Mouse (Mus musculus) cortical plate, adult 2 months (tissue): ENCODE data around the gene Grin3b. TPM values are rescaled to one million over a fixed set of nuclear protein-coding genes. Genes with fewer than 3 reads are reported as not detected.

Experiments used
- H3K27ac ChIP-seq: fragments of 200-500 bp; 2 replicates; pipeline ENCODE4 v1.5.1; 2012; ENCODE audit warnings: low read length, control low read depth, inconsistent platforms; ENCODE audit not compliant: insufficient read depth
- H3K4me1 ChIP-seq: fragments of 200-500 bp; 2 replicates; pipeline ENCODE4 v1.6.1; 2011; ENCODE audit warnings: low read length; ENCODE audit not compliant: control insufficient read depth, insufficient read depth
- H3K4me3 ChIP-seq: fragments of 200-500 bp; 2 replicates; pipeline ENCODE4 v1.5.1; 2011; ENCODE audit warnings: mild to moderate bottlenecking, low read length, control low read depth; ENCODE audit not compliant: insufficient read depth
- CTCF ChIP-seq: fragments of 200-500 bp; IDR thresholded peaks from 2 replicates; pipeline ENCODE4 v1.5.1; 2011; ENCODE audit warnings: mild to moderate bottlenecking, control low read depth, low read length; ENCODE audit not compliant: insufficient read depth; ENCODE audit errors: extremely low read depth
- POLR2A ChIP-seq: fragments of 200-500 bp; IDR thresholded peaks from 2 replicates; pipeline ENCODE4 v1.6.1; 2011; ENCODE audit warnings: mild to moderate bottlenecking, low read length, control low read depth; ENCODE audit not compliant: insufficient read depth; ENCODE audit errors: extremely low read depth
- polyA plus RNA-seq: library from polyadenylated mRNA; depleted of rRNA; stranded (reverse); fragments of >200 nt; gene quantifications from 2 replicates; pipeline ENCODE4 v1.2.3, GENCODE M21; 2012

Gene Grin3b
- polyA plus RNA-seq, 1 experiment, result 0.21 TPM

DNA sequence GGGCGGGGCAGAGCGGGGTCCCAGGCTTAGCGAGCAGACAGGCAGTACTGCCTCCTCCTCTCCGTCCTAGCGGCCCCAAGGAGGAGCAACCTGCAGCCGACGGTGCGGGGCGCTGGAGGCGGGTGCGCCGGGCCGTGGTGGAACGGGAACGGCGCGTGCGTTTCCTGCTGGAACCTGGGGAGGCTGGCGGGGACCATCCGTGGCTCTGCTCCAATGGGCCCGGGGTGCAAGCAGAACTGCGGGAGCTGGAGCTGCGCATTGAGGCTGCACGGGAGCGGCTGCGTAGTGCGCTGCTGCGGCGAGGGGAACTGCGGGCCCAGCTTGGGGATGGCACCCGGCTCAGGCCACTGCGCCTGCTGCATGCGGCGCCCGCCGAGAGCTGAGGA, 6.2 kb downstream of the Grin3b start:
- H3K4me1 ChIP-seq, result no peaks in the 10 kb centered on the region
- no peak for TF ChIP-seq POLR2A
- no peak for TF ChIP-seq CTCF
- no peak overlapping the region for H3K4me3 ChIP-seq
- H3K27ac ChIP-seq, result no peak overlapping the region

DNA sequence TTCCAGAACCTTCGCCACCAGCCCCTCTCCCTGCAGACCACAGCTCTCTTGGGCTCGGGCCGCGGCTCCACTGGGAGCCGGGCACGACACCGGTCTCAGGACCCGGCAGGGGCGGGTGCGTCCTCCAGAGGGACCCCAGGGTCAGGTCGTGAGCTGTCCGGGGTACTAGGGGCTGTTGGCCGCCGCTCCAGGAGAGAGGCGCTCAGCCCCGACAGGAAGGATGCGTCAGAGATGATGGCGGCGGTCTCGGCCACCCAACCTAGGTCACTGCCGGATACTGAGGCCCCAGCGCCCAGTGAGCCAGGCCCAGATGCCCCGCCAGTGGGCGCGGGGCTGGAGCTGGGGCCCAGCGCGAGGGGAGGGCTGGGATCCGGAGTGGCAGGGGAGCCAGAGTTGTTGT, 6.8 kb downstream of the Grin3b start:
- Histone ChIP-seq H3K4me3 (no peak overlapping the region), H3K27ac (no peak overlapping the region), H3K4me1 (peaks cover under 1% of the 10 kb centered on the region; the same call in 1 of the 2 replicates)
- TF ChIP-seq CTCF, result no peak
- no peak for TF ChIP-seq POLR2A

DNA sequence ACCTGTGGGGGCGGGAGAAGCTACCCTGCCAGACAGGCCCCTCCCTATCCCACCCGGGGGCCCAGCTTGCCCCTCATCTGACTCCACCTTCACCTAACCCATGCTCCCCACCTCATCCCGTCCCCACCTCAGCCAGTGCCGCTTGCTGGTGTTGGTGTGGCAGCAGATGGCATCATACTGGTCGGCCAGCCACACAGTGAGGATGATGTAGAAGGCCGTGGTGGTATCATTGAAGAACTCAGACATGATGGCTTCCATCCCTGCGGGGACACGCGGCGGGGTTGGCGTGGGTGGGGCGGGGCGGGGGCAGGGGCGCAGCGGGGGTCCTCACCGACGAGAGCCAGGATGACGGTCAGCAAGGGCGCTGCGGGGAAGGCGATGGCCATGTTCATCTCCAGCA, 7.5 kb downstream of the Grin3b start:
- no peak overlapping the region for H3K4me3 ChIP-seq
- no peak for TF ChIP-seq POLR2A
- H3K27ac ChIP-seq, result no peak overlapping the region
- peaks cover 1% of the 10 kb centered on the region; the same call in 1 of the 2 replicates for H3K4me1 ChIP-seq

DNA sequence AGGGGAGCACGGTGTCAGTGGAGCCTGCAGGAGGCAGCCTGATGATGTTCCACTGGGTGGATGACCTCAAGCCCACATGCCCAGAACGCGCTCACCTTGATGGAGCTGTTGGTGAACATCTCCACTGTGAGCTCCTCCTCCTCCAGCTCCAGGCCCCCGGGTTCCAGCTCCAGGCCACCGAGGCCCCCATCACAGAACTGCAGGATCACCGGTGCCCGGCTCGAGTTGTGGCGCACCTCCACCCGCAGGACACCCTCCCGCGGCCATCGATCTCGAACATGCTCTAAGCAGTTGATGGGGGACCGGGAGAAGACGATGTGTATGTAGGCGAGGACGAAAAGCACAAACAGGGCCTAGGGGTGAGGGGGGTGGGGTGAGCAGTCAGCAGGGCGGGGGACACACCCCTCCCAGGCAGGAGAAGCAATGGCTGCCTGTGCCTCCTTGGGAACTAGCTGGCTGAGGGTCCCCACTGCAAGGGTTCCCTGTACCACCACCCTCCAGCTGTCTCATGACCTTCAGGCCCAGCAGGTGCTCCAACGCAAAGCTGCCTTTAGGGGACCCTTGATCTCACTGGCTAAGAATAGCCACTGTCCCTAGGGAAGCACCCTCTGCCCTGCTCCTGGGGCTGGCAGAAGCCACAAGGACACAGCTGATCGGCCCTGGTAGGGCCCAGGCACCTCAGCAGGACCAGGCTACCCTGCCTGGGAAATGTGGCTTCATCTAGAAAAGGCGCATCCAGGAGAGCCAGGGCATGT, 9.1 kb downstream of the Grin3b start:
- Histone ChIP-seq H3K27ac (no peak overlapping the region), H3K4me1 (peaks cover 1% of the 10 kb centered on the region; the same call in 1 of the 2 replicates), H3K4me3 (no peak overlapping the region)
- TF ChIP-seq CTCF (no peak), POLR2A (no peak)

DNA sequence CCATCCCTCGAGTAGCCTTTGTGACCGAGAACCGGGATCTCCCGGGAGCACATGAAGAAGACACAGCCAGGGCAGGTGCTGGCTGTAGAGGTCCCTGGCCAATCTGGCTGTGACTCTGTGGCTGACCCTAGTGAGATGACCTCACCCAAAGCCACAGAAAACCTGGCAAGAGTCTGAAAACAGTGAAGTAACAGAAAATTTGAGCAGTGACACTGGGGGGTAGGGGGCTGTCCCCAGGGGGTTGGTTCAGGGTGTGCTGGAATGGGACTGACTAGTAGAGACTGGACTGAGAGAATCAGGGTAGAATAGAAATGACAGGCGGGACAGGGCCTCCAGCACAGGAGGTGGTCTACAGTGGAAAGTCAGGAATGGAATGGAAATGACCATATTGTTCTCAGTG, 12.7 kb downstream of the Grin3b start:
- TF ChIP-seq POLR2A (no peak), CTCF (no peak)
- H3K4me1 ChIP-seq, result peaks cover 5% of the 10 kb centered on the region
- H3K27ac ChIP-seq, result no peak overlapping the region
- peak overlapping the region; percentile 89 for H3K4me3 ChIP-seq

DNA sequence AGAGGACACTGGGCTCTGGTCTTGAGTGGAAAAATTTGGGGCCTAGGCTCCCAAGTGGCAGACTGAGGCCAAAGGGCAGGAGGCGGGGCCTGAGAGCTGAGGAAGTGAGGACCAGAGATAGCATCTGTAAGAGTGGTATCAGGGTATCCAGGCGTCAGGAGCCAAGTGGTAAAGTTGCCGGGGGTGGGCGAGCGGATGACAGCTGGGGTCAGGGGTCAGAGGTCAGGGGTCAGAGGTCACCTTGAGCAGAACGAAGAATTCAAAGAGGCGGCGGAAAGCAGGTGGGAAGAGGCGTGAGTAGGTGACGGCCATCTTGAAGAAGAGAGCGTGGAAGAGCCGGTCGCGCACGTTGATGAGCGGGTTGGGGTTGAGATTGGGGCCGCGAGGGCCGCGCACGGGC, 13.2 kb downstream of the Grin3b start:
- peaks cover 5% of the 10 kb centered on the region for H3K4me1 ChIP-seq

DNA sequence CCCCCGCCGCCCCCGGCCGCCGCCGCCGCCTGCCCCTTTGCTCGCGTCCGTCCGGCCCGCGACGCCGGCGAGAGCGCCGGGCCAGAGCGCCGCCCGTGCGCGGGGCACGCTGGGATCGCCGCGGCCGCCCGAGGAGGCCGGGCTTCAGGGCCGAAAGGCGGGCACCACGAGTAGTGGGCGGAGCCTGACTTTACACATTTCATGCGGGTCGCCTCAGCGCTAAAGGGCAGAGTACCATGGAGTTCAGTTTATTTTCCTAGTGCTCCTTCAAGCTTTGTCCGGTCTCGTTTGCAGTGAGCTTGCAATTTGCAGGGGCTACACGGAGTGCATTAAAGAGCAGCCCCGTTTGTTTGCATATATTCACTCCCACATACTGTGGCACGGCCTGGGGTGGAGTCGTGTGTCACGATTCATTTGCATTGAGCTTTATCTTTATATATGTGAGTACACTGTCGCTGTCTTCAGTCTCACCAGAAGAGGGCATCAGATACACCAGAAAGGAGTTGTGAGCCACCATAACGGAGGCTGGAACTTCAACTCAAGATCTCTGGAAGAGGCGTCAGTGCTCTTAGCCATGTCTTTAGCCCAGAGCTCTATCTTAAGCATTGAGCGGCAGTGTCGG, 13.8 kb downstream of the Grin3b start, which contains the start of gene Tmem259:
Gene Tmem259, minus strand, starts transcription at position 136 of the 622 bp plus-strand sequence.
- peaks cover 5% of the 10 kb centered on the region for H3K4me1 ChIP-seq
- H3K27ac ChIP-seq, result peak within 1 kb of the TSS; percentile 37
- peak within 1 kb of the TSS; percentile 89 for H3K4me3 ChIP-seq
- peak; percentile 34; the same call in 1 of the 2 replicates for TF ChIP-seq POLR2A
- peak; percentile 59; the same call in 1 of the 2 replicates for TF ChIP-seq CTCF

More for the DNA sequence above, 13.2 kb downstream of the Grin3b start:
- peak overlapping the region; percentile 89 for H3K4me3 ChIP-seq
- no peak overlapping the region; the same call in 1 of the 2 replicates for H3K27ac ChIP-seq
- TF ChIP-seq POLR2A, result no peak
- TF ChIP-seq CTCF, result no peak

DNA sequence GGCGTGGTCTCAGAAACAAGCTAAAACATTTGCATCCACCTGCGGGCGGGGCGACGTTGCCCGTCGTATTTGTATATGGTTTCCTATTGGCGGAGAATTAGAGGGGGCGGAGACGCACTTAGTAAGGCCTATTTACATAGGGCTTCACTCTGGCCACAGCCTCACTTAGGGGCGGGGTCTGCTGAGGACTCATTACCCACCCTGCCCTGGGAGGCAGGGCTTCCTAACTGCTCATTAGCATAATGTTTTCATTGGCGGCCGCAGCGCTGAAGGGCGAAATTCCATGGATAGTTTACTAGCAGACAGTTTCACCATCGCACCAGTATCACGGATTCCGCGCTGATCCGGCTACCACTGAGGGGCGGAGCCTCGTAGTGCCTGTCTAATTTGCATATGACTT, 14.4 kb downstream of the Grin3b start:
- H3K27ac ChIP-seq, result peak overlapping the region; percentile 37
- TF ChIP-seq CTCF (no peak), POLR2A (peak; percentile 52; the same call in 1 of the 2 replicates)
- H3K4me1 ChIP-seq, result peaks cover 5% of the 10 kb centered on the region
- peak overlapping the region; percentile 89 for H3K4me3 ChIP-seq

DNA sequence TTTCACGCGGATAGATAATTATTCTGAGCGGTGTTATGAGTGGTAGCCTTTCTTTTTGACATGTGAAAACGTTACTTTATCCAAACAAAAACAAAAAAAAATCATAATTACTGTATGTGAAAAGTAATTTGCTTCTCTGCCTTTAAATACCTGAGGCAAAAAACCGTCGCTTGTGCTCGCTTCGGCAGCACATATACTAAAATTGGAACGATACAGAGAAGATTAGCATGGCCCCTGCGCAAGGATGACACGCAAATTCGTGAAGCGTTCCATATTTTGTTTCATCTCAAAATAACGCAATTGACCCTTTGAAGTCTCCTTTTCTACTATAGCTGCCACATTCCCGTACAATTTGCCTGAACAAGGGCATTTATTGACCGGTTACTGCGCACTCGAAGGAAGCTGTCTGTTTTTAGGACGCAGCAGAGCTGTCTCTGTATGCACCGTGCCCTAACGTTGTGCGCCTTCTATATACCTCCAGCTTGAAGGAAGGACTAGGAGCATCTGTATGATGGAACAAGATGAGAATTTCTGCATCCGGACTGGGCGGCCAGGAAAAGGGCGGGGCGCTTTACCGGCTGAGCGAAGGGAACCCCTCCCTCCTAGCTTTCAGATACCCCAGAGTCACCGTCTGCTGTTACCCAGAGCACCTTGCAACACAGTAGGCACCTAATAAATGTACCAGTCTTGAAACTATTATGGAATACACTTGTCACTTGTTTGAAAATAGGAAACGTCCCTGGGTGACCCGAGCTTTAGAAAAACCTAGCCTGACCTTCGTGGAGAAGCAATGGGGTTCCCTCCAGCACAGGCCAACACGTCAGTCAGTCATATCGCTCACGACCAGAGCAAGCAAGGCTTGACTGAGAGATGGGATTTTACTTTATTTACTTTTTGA, 15.1 kb downstream of the Grin3b start:
- peak overlapping the region; percentile 83 for H3K27ac ChIP-seq
- peak overlapping the region; percentile 89 for H3K4me3 ChIP-seq
- TF ChIP-seq POLR2A (peak; percentile 27; the same call in 1 of the 2 replicates), CTCF (no peak)
- peaks cover 5% of the 10 kb centered on the region for H3K4me1 ChIP-seq
